ENCODE assay signal across 23 mouse cellular contexts in genomic region chr19:17570936-17571335, GRCm38 (mm10).
"Had no signal": no experiment of that assay in that cellular context is flagged by ENCODE, and none has a peak within 500 bp of the region (broad histone marks: within the 10 kb centered on the region; RNA-seq: fewer than 3 reads in every experiment).

No protein-coding gene starts in this region.

- H3K4me1 ChIP-seq: hindbrain, embryonic 13.5 days; hindbrain, embryonic 15.5 days; intestine, embryonic 15.5 days; kidney, embryonic 15.5 days; limb, embryonic 15.5 days; liver, embryonic 12.5 days had no signal

- H3K9ac ChIP-seq: forebrain, postnatal 0 days; heart, embryonic 13.5 days; heart, embryonic 15.5 days; hindbrain, embryonic 13.5 days; hindbrain, embryonic 15.5 days; intestine, embryonic 15.5 days; kidney, embryonic 15.5 days; limb, embryonic 13.5 days; limb, embryonic 15.5 days; liver, embryonic 12.5 days; liver, embryonic 14.5 days had no signal

- H3K4me3 ChIP-seq: heart, adult 2 months; heart, embryonic 13.5 days; heart, embryonic 15.5 days; hindbrain, embryonic 13.5 days; hindbrain, embryonic 15.5 days; intestine, embryonic 15.5 days; kidney, embryonic 15.5 days; limb, embryonic 13.5 days; limb, embryonic 15.5 days; liver, embryonic 12.5 days had no signal

- H3K36me3 ChIP-seq: hindbrain, embryonic 15.5 days; intestine, embryonic 15.5 days; limb, embryonic 15.5 days; liver, embryonic 12.5 days had no signal

- H3K4me2 ChIP-seq: heart, embryonic 11.5 days; heart, embryonic 13.5 days; heart, embryonic 15.5 days; hindbrain, embryonic 13.5 days; hindbrain, embryonic 15.5 days; intestine, embryonic 15.5 days; kidney, embryonic 15.5 days; limb, embryonic 13.5 days; limb, embryonic 15.5 days; liver, embryonic 12.5 days had no signal

- H3K27ac ChIP-seq: heart, adult 2 months; heart, embryonic 13.5 days; heart, embryonic 15.5 days; hindbrain, embryonic 13.5 days; hindbrain, embryonic 15.5 days; hindbrain, postnatal 0 days; intestine, embryonic 15.5 days; kidney, embryonic 15.5 days; kidney, postnatal 0 days; limb, embryonic 13.5 days; limb, embryonic 15.5 days; liver, embryonic 12.5 days; liver, embryonic 14.5 days had no signal

- ATAC-seq: forebrain, postnatal 0 days; hindbrain, postnatal 0 days; intestine, embryonic 15.5 days; liver, embryonic 12.5 days had no signal

- H3K9me3 ChIP-seq: heart, embryonic 13.5 days; heart, embryonic 15.5 days; hindbrain, embryonic 13.5 days; hindbrain, embryonic 15.5 days; intestine, embryonic 15.5 days; kidney, embryonic 15.5 days; limb, embryonic 13.5 days; limb, embryonic 15.5 days; liver, embryonic 12.5 days had no signal

- H3K27me3 ChIP-seq: heart, embryonic 13.5 days; heart, embryonic 15.5 days; hindbrain, embryonic 13.5 days; hindbrain, embryonic 15.5 days; intestine, embryonic 15.5 days; kidney, embryonic 15.5 days; limb, embryonic 15.5 days; liver, embryonic 12.5 days had no signal

- DNase-seq: forebrain, postnatal 0 days; gastrocnemius, postnatal 14 days; gastrocnemius, postnatal 36 days; heart, adult 11 months; heart, adult 2 months; heart, postnatal 14 days; heart, postnatal 36 days; layer of hippocampus, adult 9-11 months; layer of hippocampus, postnatal 36 days; left cerebral cortex, postnatal 4 days had no signal
